Mouse (Mus musculus): ENCODE results near the gene Mrrf. TPM values are rescaled to one million over a fixed set of nuclear protein-coding genes. Genes with fewer than 3 reads are reported as not detected.
"Not testable (repeated sequence)": the region's sequence is repeated elsewhere in the genome, so short reads cannot be mapped to it uniquely, and the experiment has no call there.

Gene Mrrf
- total RNA-seq, 2 experiments from 2014 or later = 24.0 to 25.4 TPM

DNA sequence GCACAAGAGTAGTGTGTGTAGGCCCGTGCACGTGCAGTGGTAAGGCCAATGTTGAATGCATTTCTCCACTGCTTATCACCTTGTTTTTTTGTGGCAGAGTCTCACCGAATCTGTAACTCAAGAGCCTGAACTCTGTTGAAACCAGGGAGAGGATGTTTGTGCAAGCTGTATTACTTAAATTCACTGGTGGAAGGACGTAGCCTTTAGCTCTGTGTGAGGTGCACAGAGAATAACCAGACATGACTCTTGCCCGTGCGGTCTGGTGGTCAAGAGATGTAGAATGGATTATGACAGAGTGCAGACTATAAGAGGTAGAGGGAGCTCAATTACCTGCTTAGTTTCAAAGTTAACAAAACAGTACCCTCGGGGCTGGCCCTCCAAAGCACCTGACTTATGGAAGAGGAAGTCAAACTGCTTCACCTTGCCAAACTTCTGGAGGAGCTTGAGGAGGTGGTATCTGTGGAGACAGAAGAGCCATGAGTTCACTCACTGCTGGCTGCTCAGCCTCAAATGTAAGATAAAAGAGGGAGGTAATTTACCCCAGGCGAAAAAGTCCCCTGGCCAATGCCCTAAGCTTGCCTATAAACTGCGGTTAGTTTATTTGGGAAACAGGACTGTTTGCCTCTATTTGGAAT is 9.3 kb upstream of the Mrrf start:
- no peak for DNase-seq (ENCODE audit: low spot score in 2 of 2)

DNA sequence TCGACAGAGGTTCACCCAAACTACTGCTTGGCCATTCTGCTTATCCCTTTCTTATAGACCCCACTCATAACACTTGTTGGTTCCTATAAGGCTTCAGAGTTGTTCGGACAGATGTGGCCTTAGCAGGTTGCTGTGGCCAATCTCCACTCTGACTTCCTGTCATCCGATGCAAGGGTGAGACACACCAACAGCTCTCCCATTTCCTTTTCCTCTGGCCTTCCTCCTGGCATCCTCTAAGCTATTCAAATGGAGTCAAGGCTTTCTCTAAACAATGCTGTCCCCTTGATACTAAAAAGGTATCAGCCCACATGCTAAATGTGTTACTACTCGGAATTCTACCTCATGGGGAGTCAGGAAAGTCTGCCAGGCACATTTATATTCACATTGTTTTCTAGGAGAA is 8.2 kb upstream of the Mrrf start:
- DNase-seq (ENCODE audit: low spot score in 2 of 2) = no peak

- DNase-seq (ENCODE audit: low spot score in 2 of 2) = no peak
Observed at GRCm38 (mm10) chr2:36129051-36129450, 7.1 kb upstream of the Mrrf start.

- DNase-seq (ENCODE audit: low spot score in 2 of 2) = no peak
Observed at GRCm38 (mm10) chr2:36135887-36136286, 302 bp upstream of the Mrrf start.

- DNase-seq (ENCODE audit: low spot score in 2 of 2) = no peak
Observed at GRCm38 (mm10) chr2:36139096-36139495, 2.9 kb downstream of the Mrrf start.

GRCm38 (mm10) chr2:36148876-36149365 is 12.7 kb downstream of the Mrrf start:
- no peak for DNase-seq (ENCODE audit: low spot score in 2 of 2)

- not testable (repeated sequence) for DNase-seq (ENCODE audit: low spot score in 2 of 2)
Observed at GRCm38 (mm10) chr2:36152401-36152800, 16.2 kb downstream of the Mrrf start.

DNA sequence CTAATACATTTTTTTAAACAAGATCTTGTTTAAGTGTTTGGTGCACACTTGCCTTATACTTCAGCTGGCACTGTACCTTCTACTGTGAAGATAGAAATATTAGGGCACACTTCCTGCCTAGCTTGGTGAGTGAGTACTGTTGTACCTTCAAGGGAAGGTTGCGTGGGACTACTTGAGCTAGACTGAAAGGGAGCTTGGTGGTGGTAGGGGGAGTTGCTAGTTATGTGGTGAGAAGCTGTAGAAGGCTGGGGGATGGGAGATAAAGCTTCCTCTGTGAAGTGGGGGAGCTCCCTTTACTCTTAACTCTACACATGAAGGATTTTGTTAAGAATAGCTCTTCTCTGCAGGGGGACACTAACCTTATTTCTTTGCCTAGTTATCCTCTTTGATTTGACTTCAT is 21.3 kb downstream of the Mrrf start:
- no peak for DNase-seq (ENCODE audit: low spot score in 2 of 2)

DNA sequence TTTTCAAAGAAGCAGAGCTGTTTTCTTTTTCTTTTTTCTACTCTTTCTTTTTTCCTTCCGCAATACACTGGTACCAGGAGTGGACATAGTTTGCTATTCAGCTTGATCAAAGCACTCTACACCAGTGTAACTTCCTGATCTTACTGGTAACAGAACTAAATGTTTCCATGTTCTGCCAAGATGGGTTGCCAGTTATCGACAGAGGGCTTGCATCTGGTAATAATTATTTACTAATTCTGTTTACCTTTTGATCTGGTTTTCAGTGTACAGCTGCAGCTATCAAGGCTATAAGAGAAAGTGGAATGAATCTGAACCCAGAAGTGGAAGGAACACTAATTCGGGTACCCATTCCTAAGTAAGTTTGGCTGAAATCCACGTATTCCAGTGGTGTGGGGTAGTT is 23.1 kb downstream of the Mrrf start:
- no peak for DNase-seq (ENCODE audit: low spot score in 2 of 2)

DNA sequence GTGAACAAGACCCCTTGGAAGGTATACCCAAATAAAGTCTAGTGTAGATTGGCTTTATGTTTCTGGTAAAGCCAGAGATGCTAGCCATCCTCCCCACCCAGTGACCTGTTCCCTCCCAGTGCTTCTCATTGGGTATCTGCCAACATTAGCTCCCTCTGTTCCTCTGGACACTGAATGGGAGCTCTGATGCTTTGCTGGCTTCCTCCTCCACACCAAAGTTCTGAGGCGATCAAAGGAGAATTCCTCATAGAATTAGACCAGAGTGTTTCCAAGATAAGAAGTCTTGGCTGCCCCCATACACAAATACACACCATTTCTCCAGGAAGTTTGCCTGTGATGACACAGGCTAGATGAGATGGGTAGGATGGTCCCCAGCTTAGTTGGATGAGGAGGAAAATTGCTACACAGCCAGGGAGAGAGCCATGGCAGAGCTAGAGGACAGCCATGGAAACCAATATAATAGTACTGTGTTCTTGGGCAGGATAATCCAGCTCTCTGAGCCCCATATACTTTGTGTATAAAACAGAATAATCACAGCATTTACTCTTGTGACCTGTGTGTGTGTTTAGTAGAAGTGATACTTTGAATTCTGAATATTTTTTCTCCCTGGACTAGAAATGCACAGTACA is 31.9 kb downstream of the Mrrf start:
- DNase-seq (ENCODE audit: low spot score in 2 of 2) = no peak

DNA sequence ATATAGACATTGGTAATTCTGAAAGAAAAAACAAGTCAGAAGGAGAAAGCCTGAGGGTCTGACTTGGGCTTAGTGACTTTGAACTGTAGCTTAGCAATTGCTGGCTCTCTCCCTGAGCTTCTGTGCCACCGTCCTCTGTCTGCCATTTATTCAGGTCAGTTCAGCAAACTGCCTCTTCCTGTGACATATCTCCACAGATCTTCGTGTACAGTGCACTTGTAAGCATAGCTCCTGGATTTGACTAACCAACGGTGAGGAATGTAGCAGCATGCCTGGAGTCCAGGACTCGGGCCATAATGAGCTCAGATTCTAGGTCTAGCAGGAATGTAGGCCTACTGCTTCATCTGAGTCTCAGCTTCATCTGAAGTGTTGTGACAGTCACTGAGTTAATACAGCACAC is 33.0 kb downstream of the Mrrf start:
- DNase-seq (ENCODE audit: low spot score in 2 of 2) = no peak

DNA sequence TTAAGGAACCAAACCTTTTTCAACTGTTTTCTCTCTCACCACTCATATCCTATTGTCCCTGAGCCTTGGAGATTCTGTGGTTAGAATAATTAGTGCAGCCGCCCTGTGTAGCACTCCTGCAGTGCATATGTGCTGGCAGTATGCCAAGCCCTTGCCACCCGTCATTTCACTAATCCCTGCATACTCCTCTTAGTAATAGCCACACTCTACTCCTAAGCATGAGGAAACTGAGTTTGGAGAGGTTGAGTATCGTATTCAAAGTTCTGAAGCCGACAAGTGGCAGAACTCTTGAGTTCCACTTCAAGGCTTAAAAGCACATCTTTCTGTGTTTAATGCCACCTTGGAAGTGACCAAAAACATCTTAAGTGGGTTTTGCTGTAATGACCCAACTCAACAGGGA is 35.9 kb downstream of the Mrrf start:
- no peak for DNase-seq (ENCODE audit: low spot score in 2 of 2)

- DNase-seq (ENCODE audit: low spot score in 2 of 2) = no peak
Observed at GRCm38 (mm10) chr2:36172574-36172973, 36.4 kb downstream of the Mrrf start.

- no peak for DNase-seq (ENCODE audit: low spot score in 2 of 2)
Observed at GRCm38 (mm10) chr2:36179487-36179886, 43.3 kb downstream of the Mrrf start.

DNA sequence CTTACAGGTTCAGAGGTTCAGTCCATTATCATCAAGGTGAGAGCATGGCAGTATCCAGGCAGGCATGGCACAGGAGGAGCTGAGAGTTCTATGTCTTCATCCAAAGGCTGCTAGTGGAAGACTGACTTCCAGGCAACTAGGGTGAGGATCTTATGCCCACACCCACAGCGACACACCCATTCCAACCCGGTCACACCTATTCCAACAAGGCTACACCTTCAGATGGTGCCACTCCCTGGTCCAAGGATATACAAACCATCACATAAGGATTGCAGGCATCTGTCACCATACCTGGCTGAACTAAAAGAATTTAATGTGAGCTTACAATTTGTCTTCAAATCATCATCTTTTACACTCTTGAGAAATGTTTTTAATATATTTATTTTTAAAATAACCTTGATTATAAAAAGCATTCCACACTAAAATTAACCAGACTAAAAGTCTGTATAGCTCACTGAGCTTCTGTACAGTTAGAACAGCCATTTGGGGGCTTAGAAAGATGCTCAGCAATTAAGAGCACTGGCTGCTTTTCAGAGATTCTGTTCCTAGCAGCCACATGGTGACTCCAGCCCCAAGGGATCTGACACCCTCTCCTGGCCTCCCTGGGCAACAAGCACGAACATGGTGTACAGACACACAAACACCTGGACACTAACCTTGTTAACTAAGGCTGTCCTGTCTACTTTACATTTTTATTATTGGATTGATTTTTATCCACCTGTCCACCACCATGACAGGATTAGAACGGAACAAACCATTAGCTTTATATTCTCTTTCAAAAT is 45.6 kb downstream of the Mrrf start:
- DNase-seq (ENCODE audit: low spot score in 2 of 2) = not testable (repeated sequence)

GRCm38 (mm10) chr2:36183278-36183677 is 47.1 kb downstream of the Mrrf start:
- DNase-seq (ENCODE audit: low spot score in 2 of 2) = no peak

- no peak for DNase-seq (ENCODE audit: low spot score in 2 of 2)
Observed at GRCm38 (mm10) chr2:36184192-36184591, 48.0 kb downstream of the Mrrf start.

- no peak for DNase-seq (ENCODE audit: low spot score in 2 of 2)
Observed at GRCm38 (mm10) chr2:36184876-36185275, 48.7 kb downstream of the Mrrf start.

DNA sequence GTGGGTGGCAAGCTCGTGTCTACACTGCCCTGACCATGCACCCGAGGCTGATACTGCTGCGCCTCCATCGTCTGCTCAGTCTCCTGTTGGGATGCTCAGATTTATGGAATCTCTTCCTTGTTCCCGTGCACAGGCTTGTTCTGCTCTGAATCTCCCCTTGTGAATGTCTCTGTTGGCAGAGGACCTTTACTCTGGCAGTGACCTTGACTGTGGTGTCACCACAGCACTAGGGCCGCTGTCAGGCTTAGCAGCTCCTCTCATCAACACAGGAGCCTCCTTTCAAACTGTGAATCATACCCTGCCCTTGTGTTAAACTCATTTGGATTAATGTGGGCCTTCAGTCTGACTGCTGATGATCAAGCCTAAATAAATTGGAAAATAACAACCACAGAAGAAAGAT is 53.0 kb downstream of the Mrrf start:
- not testable (repeated sequence) for DNase-seq (ENCODE audit: low spot score in 2 of 2)

DNA sequence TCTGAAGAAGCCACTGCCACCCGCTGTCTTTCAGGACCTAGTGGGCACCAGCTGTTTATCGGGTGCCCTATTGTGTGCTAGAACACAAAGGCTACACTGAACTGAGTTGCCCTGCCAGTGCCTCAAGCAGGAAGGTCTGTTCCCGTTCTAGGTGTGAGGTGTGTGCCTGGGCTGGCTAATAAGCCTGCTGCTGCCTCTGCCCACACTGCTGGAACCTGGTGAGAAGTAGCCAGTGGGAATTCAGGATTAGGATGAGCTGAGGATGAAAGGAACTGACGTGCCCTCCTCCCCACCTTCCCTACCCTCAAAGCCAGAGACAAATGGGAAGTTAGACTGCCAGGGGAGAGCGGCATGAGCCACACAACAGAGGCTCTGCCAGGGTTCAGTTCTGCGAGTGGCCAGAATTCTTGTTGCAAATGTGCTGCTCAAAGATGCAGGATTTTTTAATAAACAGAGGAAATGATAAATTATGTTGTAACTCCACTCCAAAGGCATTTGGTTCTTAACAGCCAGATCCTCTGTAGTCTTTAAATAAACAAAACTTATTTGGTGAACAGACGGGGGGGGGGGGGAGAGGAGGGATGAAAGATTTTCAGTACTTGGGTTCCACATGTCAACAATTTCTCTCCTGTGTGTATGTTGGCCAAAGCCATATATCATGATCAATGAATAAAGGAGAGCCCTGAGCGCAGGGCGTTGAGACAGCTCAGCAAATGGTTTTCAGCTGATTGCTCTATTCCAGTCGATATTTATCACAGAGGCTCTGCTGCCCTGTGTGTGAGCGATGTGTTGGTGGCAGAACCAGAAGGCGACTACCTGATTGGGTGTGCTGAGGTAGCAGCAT is 55.1 kb downstream of the Mrrf start:
- DNase-seq (ENCODE audit: low spot score in 2 of 2) = no peak

GRCm38 (mm10) chr2:36197021-36197420 is 60.8 kb downstream of the Mrrf start:
- no peak for DNase-seq (ENCODE audit: low spot score in 2 of 2)

Data from gastrocnemius, postnatal 4 days (tissue).